Mouse (Mus musculus) liver, embryonic 16.5 days (tissue): Measurements from ENCODE around the gene Trem1. TPM values are rescaled to one million over a fixed set of nuclear protein-coding genes. Genes with fewer than 3 reads are reported as not detected.

ENCODE experiments used
- ATAC-seq: fragments of 200-750 bp; cut with Nextera tagmentation; 2 replicates; pipeline ENCODE4 v1.8.0; 2017; ENCODE audit warnings: low read depth, mild to moderate bottlenecking, moderate number of reproducible peaks, moderate library complexity
- H3K27ac ChIP-seq: fragments of 300-500 bp; sonication (generic); 2 replicates; pipeline ENCODE4 v1.5.1; 2014; ENCODE audit warnings: mild to moderate bottlenecking, low read length
- H3K27me3 ChIP-seq: fragments of 300-500 bp; sonication (generic); 2 replicates; pipeline ENCODE4 v1.6.1; 2014; ENCODE audit warnings: low read depth, low read length, mixed read lengths; ENCODE audit not compliant: control insufficient read depth, insufficient read depth
- H3K36me3 ChIP-seq: fragments of 300-500 bp; sonication (generic); 2 replicates; pipeline ENCODE4 v1.6.1; 2014; ENCODE audit warnings: mild to moderate bottlenecking; ENCODE audit not compliant: control insufficient read depth, insufficient read depth
- H3K4me1 ChIP-seq: fragments of 300-500 bp; sonication (generic); 2 replicates; pipeline ENCODE4 v1.6.1; 2014; ENCODE audit warnings: low read depth, low read length, mixed read lengths; ENCODE audit not compliant: control insufficient read depth
- H3K4me2 ChIP-seq: fragments of 300-500 bp; sonication (generic); 2 replicates; pipeline ENCODE4 v1.6.1; 2014; ENCODE audit warnings: low read depth, low read length, mixed read lengths
- H3K4me3 ChIP-seq: fragments of 300-500 bp; sonication (generic); 2 replicates; pipeline ENCODE4 v1.5.1; 2014; ENCODE audit warnings: low read depth, mild to moderate bottlenecking, low read length
- H3K9ac ChIP-seq: fragments of 300-500 bp; sonication (generic); 2 replicates; pipeline ENCODE4 v1.6.1; 2014; ENCODE audit warnings: low read depth, low read length
- H3K9me3 ChIP-seq: fragments of 300-500 bp; sonication (generic); replicated peaks from 2 replicates; pipeline ENCODE4 v1.6.1; 2016; ENCODE audit warnings: low read length; ENCODE audit not compliant: control insufficient read depth
- WGBS: fragments of 180-500 bp; shearing (Covaris S2); extraction: QIAGEN DNeasy Blood & Tissue Kit; methylation state at CpG from one replicate; pipeline ENCODE4 v1.1.7; 2014; ENCODE audit not compliant: insufficient replicate concordance; 5-methylcytosine and 5-hydroxymethylcytosine counted together
- polyA plus RNA-seq: library from polyadenylated mRNA; unstranded; fragments of >200 nt; fragmentation: Nextera tagmentation; extraction: Ambion mirVana; gene quantifications from 2 replicates; pipeline ENCODE4 v1.2.1, GENCODE M21; 2015

Trem1 gene
- polyA plus RNA-seq, 1 experiment from 2014 or later, result 1.6 TPM

GRCm38 (mm10) chr17:48263741-48264362 is 31.3 kb downstream of the Trem1 start, which contains the start of gene Treml4:
Gene Treml4 (plus strand): TSS chr17:48264295.
- Histone ChIP-seq H3K27me3 (no peaks in the 10 kb centered on the region), H3K4me3 (no peak within 1 kb of the TSS), H3K9me3 (no peaks in the 10 kb centered on the region), H3K4me2 (0 out of 2 replicates have a peak within 1 kb of the TSS, but pooled peaks have one; percentile 1), H3K9ac (no peak within 1 kb of the TSS), H3K27ac (peak within 1 kb of the TSS; percentile 55; the same call in 1 of the 2 replicates), H3K4me1 (peaks cover 28% of the 10 kb centered on the region), H3K36me3 (no peaks in the 10 kb centered on the region)
- ATAC-seq, result no peak
- 56% methylated on average over 3 of the region's 3 CpGs for WGBS

GRCm38 (mm10) chr17:48264662-48265061 is 32.1 kb downstream of the Trem1 start:
- H3K9me3 ChIP-seq, result no peaks in the 10 kb centered on the region
- peaks cover 30% of the 10 kb centered on the region for H3K4me1 ChIP-seq
- 73% methylated on average over 7 of the region's 7 CpGs for WGBS
- H3K27ac ChIP-seq, result no peak overlapping the region
- ATAC-seq, result peak; percentile 74
- no peaks in the 10 kb centered on the region for H3K27me3 ChIP-seq
- H3K36me3 ChIP-seq, result no peaks in the 10 kb centered on the region
- no peak overlapping the region for H3K9ac ChIP-seq
- no peak overlapping the region for H3K4me3 ChIP-seq
- H3K4me2 ChIP-seq, result 0 out of 2 replicates have a peak overlapping the region, but pooled peaks have one; percentile 1

- no peak overlapping the region for H3K4me2 ChIP-seq
- H3K27me3 ChIP-seq, result no peaks in the 10 kb centered on the region
- H3K9me3 ChIP-seq, result no peaks in the 10 kb centered on the region
- ATAC-seq, result no peak
- H3K36me3 ChIP-seq, result no peaks in the 10 kb centered on the region
- peaks cover 42% of the 10 kb centered on the region for H3K4me1 ChIP-seq
- 60% methylated on average over 2 of the region's 2 CpGs for whole genome bisulfite sequencing
- H3K27ac ChIP-seq, result no peak overlapping the region
- no peak overlapping the region for H3K4me3 ChIP-seq
- H3K9ac ChIP-seq, result no peak overlapping the region
Measured at GRCm38 (mm10) chr17:48266138-48266537, 33.6 kb downstream of the Trem1 start.

- H3K4me3 ChIP-seq, result no peak overlapping the region
- no peaks in the 10 kb centered on the region for H3K36me3 ChIP-seq
- H3K9me3 ChIP-seq, result no peaks in the 10 kb centered on the region
- no peak for ATAC-seq
- no peak overlapping the region for H3K4me2 ChIP-seq
- H3K4me1 ChIP-seq, result peaks cover 47% of the 10 kb centered on the region
- H3K27ac ChIP-seq, result no peak overlapping the region
- no peak overlapping the region for H3K9ac ChIP-seq
- H3K27me3 ChIP-seq, result no peaks in the 10 kb centered on the region
- 34% methylated on average over 2 of the region's 2 CpGs for WGBS
Measured at GRCm38 (mm10) chr17:48266610-48267304, 34.2 kb downstream of the Trem1 start.

- no peaks in the 10 kb centered on the region for H3K36me3 ChIP-seq
- H3K9me3 ChIP-seq, result no peaks in the 10 kb centered on the region
- no peak overlapping the region for H3K9ac ChIP-seq
- peaks cover 53% of the 10 kb centered on the region for H3K4me1 ChIP-seq
- no peaks in the 10 kb centered on the region for H3K27me3 ChIP-seq
- no peak overlapping the region for H3K4me3 ChIP-seq
- 22% methylated on average over 1 of the region's 1 CpGs for WGBS
- no peak for ATAC-seq
- no peak overlapping the region for H3K4me2 ChIP-seq
- H3K27ac ChIP-seq, result no peak overlapping the region
Measured at GRCm38 (mm10) chr17:48267591-48267990, 35.0 kb downstream of the Trem1 start.

GRCm38 (mm10) chr17:48268276-48268675 is 35.7 kb downstream of the Trem1 start:
- no peak overlapping the region for H3K27ac ChIP-seq
- H3K4me2 ChIP-seq, result no peak overlapping the region
- no peak overlapping the region for H3K9ac ChIP-seq
- no peaks in the 10 kb centered on the region for H3K27me3 ChIP-seq
- H3K36me3 ChIP-seq, result no peaks in the 10 kb centered on the region
- no peaks in the 10 kb centered on the region for H3K9me3 ChIP-seq
- H3K4me1 ChIP-seq, result peaks cover 59% of the 10 kb centered on the region
- H3K4me3 ChIP-seq, result no peak overlapping the region
- ATAC-seq, result no peak

GRCm38 (mm10) chr17:48269833-48270232 is 37.3 kb downstream of the Trem1 start:
- Histone ChIP-seq H3K9ac (0 out of 2 replicates have a peak overlapping the region, but pooled peaks have one; percentile 24), H3K36me3 (no peaks in the 10 kb centered on the region), H3K27ac (peak overlapping the region; percentile 41; the same call in 1 of the 2 replicates), H3K4me3 (no peak overlapping the region), H3K4me2 (peak overlapping the region; percentile 13; the same call in 1 of the 2 replicates), H3K9me3 (no peaks in the 10 kb centered on the region), H3K4me1 (peaks cover 66% of the 10 kb centered on the region), H3K27me3 (no peaks in the 10 kb centered on the region)
- 47% methylated on average over 4 of the region's 4 CpGs for WGBS
- ATAC-seq, result no peak

- Histone ChIP-seq H3K4me2 (peak overlapping the region; percentile 53), H3K27ac (peak overlapping the region; percentile 97), H3K4me3 (peak overlapping the region; percentile 47), H3K9ac (peak overlapping the region; percentile 46), H3K4me1 (peaks cover 71% of the 10 kb centered on the region), H3K36me3 (no peaks in the 10 kb centered on the region), H3K9me3 (no peaks in the 10 kb centered on the region), H3K27me3 (no peaks in the 10 kb centered on the region)
- WGBS, result 14% methylated on average over 5 of the region's 5 CpGs
- peak; percentile 94 for ATAC-seq
Measured at GRCm38 (mm10) chr17:48272158-48272557, 39.6 kb downstream of the Trem1 start.

GRCm38 (mm10) chr17:48272598-48272997 is 40.0 kb downstream of the Trem1 start:
- Histone ChIP-seq H3K4me2 (peak overlapping the region; percentile 53), H3K9ac (peak overlapping the region; percentile 30), H3K27ac (peak overlapping the region; percentile 97)

More at GRCm38 (mm10) chr17:48272598-48272997, 40.0 kb downstream of the Trem1 start:
- peak; percentile 33 for ATAC-seq
- Histone ChIP-seq H3K9me3 (no peaks in the 10 kb centered on the region), H3K27me3 (no peaks in the 10 kb centered on the region), H3K4me3 (peak overlapping the region; percentile 38), H3K4me1 (peaks cover 68% of the 10 kb centered on the region), H3K36me3 (no peaks in the 10 kb centered on the region)
- WGBS, result 65% methylated on average over 4 of the region's 4 CpGs
